Mouse (Mus musculus) megakaryocyte progenitor cell, adult 5-6 weeks (primary cell): ENCODE results near the gene Polr3h. TPM values are rescaled to one million over a fixed set of nuclear protein-coding genes. Genes with fewer than 3 reads are reported as not detected.

Source experiments
- ATAC-seq: replicated peaks from 2 replicates; pipeline ENCODE4 v1.8.0; 2016; ENCODE audit warnings: mild to moderate bottlenecking, moderate TSS enrichment, inconsistent platforms; ENCODE audit not compliant: poor library complexity
- total RNA-seq, 2 experiments: library from RNA; stranded (forward) in 1 of 2; stranded (reverse) in 1 of 2; fragments of 157-497, 149-512 nt in 1 of 2; fragments of 200-1000 nt in 1 of 2; gene quantifications; 2 replicates each; pipeline versions ENCODE4 v1.2.3 to v1.2.4; 2015 to 2017

The Polr3h gene
- total RNA-seq, 2 experiments from 2014 or later = 17.1 to 37.6 TPM

GRCm38 (mm10) chr15:81847161-81847560, 78.9 kb downstream of the Polr3h start:
- no peak for ATAC-seq

- no peak for ATAC-seq
Observed at GRCm38 (mm10) chr15:81846755-81847154, 79.3 kb downstream of the Polr3h start.

- peak; percentile 30 for ATAC-seq
Observed at GRCm38 (mm10) chr15:81845724-81846123, 80.3 kb downstream of the Polr3h start.

GRCm38 (mm10) chr15:81845033-81845625, 80.9 kb downstream of the Polr3h start:
- no peak for ATAC-seq

- ATAC-seq = peak; percentile 38; the same call in 1 of the 2 replicates
Observed at GRCm38 (mm10) chr15:81842275-81842674, 83.8 kb downstream of the Polr3h start.

- ATAC-seq = no peak
Observed at GRCm38 (mm10) chr15:81840306-81840705, 85.7 kb downstream of the Polr3h start.

GRCm38 (mm10) chr15:81839634-81840033, 86.4 kb downstream of the Polr3h start:
- ATAC-seq = peak; percentile 60

- ATAC-seq = no peak
Observed at GRCm38 (mm10) chr15:81838554-81839235, 87.3 kb downstream of the Polr3h start.

Other genes with a start within 250 kb of the Polr3h start
- 0.57 and 0.59 TPM in 2 replicates for gene Chadl, start 229.0 kb downstream of the Polr3h start, total RNA-seq (2015)
- gene Chadl, start 229.0 kb downstream of the Polr3h start, total RNA-seq (2017) = not detected in 2 replicates
- 19.3 and 20.5 TPM in 2 replicates for gene Zc3h7b, start 181.2 kb downstream of the Polr3h start, total RNA-seq (2015)
- gene Zc3h7b, start 181.2 kb downstream of the Polr3h start, total RNA-seq (2017) = 16.0 and 17.8 TPM in 2 replicates
- gene Rangap1, start 180.7 kb downstream of the Polr3h start, total RNA-seq (2015) = 44.1 and 46.9 TPM in 2 replicates
- 106 and 129 TPM in 2 replicates for gene Rangap1, start 180.7 kb downstream of the Polr3h start, total RNA-seq (2017)
- 4.9 and 5.1 TPM in 2 replicates for gene Tef, start 123.8 kb downstream of the Polr3h start, total RNA-seq (2015)
- gene Tef, start 123.8 kb downstream of the Polr3h start, total RNA-seq (2017) = 10.4 and 11.0 TPM in 2 replicates
- gene Tob2, start 67.4 kb downstream of the Polr3h start, total RNA-seq (2015) = 33.9 and 36.3 TPM in 2 replicates
- gene Tob2, start 67.4 kb downstream of the Polr3h start, total RNA-seq (2017) = 19.8 and 21.2 TPM in 2 replicates
- 123 and 128 TPM in 2 replicates for gene Phf5a, start 54.3 kb downstream of the Polr3h start, total RNA-seq (2015)
- 83.2 and 110 TPM in 2 replicates for gene Phf5a, start 54.3 kb downstream of the Polr3h start, total RNA-seq (2017)
- gene Aco2, start 53.9 kb downstream of the Polr3h start, total RNA-seq (2015) = 77.3 and 90.7 TPM in 2 replicates
- 122 and 130 TPM in 2 replicates for gene Aco2, start 53.9 kb downstream of the Polr3h start, total RNA-seq (2017)
- not detected in 2 replicates for gene Csdc2, start 10.5 kb upstream of the Polr3h start, total RNA-seq (2015)
- gene Csdc2, start 10.5 kb upstream of the Polr3h start, total RNA-seq (2017) = not detected in 2 replicates
- gene Pmm1, start 34.7 kb upstream of the Polr3h start, total RNA-seq (2015) = 22.9 and 23.0 TPM in 2 replicates
- gene Pmm1, start 34.7 kb upstream of the Polr3h start, total RNA-seq (2017) = 13.2 and 17.0 TPM in 2 replicates
- not detected in 2 replicates for gene 1700029P11Rik, start 54.3 kb upstream of the Polr3h start, total RNA-seq (2015)
- not detected in 2 replicates for gene 1700029P11Rik, start 54.3 kb upstream of the Polr3h start, total RNA-seq (2017)
- gene Xrcc6, start 61.6 kb upstream of the Polr3h start, total RNA-seq (2015) = 75.3 and 108 TPM in 2 replicates
- gene Xrcc6, start 61.6 kb upstream of the Polr3h start, total RNA-seq (2017) = 135 and 249 TPM in 2 replicates
- 32.6 and 38.4 TPM in 2 replicates for gene Desi1, start 107.6 kb upstream of the Polr3h start, total RNA-seq (2015)
- 7.1 and 9.2 TPM in 2 replicates for gene Desi1, start 107.6 kb upstream of the Polr3h start, total RNA-seq (2017)
- 235 and 245 TPM in 2 replicates for gene Snu13, start 121.4 kb upstream of the Polr3h start, total RNA-seq (2015)
- gene Snu13, start 121.4 kb upstream of the Polr3h start, total RNA-seq (2017) = 201 and 202 TPM in 2 replicates
- gene 4930407I10Rik, start 132.9 kb upstream of the Polr3h start, total RNA-seq (2015) = not detected in 2 replicates
- gene 4930407I10Rik, start 132.9 kb upstream of the Polr3h start, total RNA-seq (2017) = not detected in 2 replicates
- not detected in 2 replicates for gene Mei1, start 143.8 kb upstream of the Polr3h start, total RNA-seq (2015)
- not detected in 2 replicates for gene Mei1, start 143.8 kb upstream of the Polr3h start, total RNA-seq (2017)
- 5.5 and 10.4 TPM in 2 replicates for gene Ccdc134, start 201.7 kb upstream of the Polr3h start, total RNA-seq (2015)
- gene Ccdc134, start 201.7 kb upstream of the Polr3h start, total RNA-seq (2017) = 19.6 and 29.7 TPM in 2 replicates
- 24.7 and 28.3 TPM in 2 replicates for gene Srebf2, start 220.9 kb upstream of the Polr3h start, total RNA-seq (2015)
- gene Srebf2, start 220.9 kb upstream of the Polr3h start, total RNA-seq (2017) = 21.0 and 23.7 TPM in 2 replicates